Mouse (Mus musculus) midbrain, embryonic 14.5 days (tissue): ENCODE measurements around the gene Pgpep1. TPM values are rescaled to one million over a fixed set of nuclear protein-coding genes. Genes with fewer than 3 reads are reported as not detected.

ENCODE experiments used
- ATAC-seq: fragments of 200-750 bp; cut with Nextera tagmentation; 2 replicates; pipeline ENCODE4 v1.8.0; 2017; ENCODE audit warnings: moderate number of reproducible peaks, moderate library complexity; ENCODE audit not compliant: low FRiP score, low TSS enrichment
- DNase-seq: peaks from one replicate; pipeline ENCODE4 v3.0.0-alpha.2; 2015
- H3K27ac ChIP-seq: fragments of 300-500 bp; sonication (generic); replicated peaks from 2 replicates; pipeline ENCODE4 v1.5.1; 2014; ENCODE audit warnings: mild to moderate bottlenecking, low read depth, low read length, moderate library complexity
- H3K27me3 ChIP-seq: fragments of 300-500 bp; sonication (generic); 2 replicates; pipeline ENCODE4 v1.6.1; 2014; ENCODE audit warnings: low read length, control low read depth, mixed read lengths; ENCODE audit not compliant: control insufficient read depth, insufficient read depth
- H3K36me3 ChIP-seq: fragments of 300-500 bp; sonication (generic); 2 replicates; pipeline ENCODE4 v1.6.1; 2014; ENCODE audit warnings: low read length, control low read depth; ENCODE audit not compliant: control insufficient read depth, insufficient read depth
- H3K4me1 ChIP-seq: fragments of 300-500 bp; sonication (generic); 2 replicates; pipeline ENCODE4 v1.6.1; 2014; ENCODE audit warnings: mild to moderate bottlenecking, antibody characterized with exemption, low read length, control low read depth; ENCODE audit not compliant: control insufficient read depth, insufficient read depth
- H3K4me2 ChIP-seq: fragments of 300-500 bp; sonication (generic); 2 replicates; pipeline ENCODE4 v1.6.1; 2014; ENCODE audit warnings: mild to moderate bottlenecking, low read length, moderate library complexity
- H3K4me3 ChIP-seq: fragments of 300-500 bp; sonication (generic); replicated peaks from 2 replicates; pipeline ENCODE4 v1.5.1; 2014; ENCODE audit warnings: low read depth, low read length
- H3K9ac ChIP-seq: fragments of 300-500 bp; sonication (generic); replicated peaks from 2 replicates; pipeline ENCODE4 v1.6.1; 2014; ENCODE audit warnings: mild to moderate bottlenecking, low read length, moderate library complexity
- H3K9me3 ChIP-seq: fragments of 300-500 bp; sonication (generic); 2 replicates; pipeline ENCODE4 v1.6.1; 2016; ENCODE audit warnings: low read length, control low read depth, mixed read lengths; ENCODE audit not compliant: control insufficient read depth
- WGBS: fragments of 180-500 bp; shearing (Covaris S2); extraction: QIAGEN DNeasy Blood & Tissue Kit; methylation state at CpG from one replicate; pipeline ENCODE4 v1.1.7; 2014; 5-methylcytosine and 5-hydroxymethylcytosine counted together
- polyA plus RNA-seq: library from polyadenylated mRNA; unstranded; fragments of >200 nt; fragmentation: Nextera tagmentation; extraction: Ambion mirVana; gene quantifications from 2 replicates; pipeline ENCODE4 v1.2.1, GENCODE M21; 2014

The Pgpep1 gene
- polyA plus RNA-seq, 1 experiment from 2014 or later: 95.8 TPM

DNA sequence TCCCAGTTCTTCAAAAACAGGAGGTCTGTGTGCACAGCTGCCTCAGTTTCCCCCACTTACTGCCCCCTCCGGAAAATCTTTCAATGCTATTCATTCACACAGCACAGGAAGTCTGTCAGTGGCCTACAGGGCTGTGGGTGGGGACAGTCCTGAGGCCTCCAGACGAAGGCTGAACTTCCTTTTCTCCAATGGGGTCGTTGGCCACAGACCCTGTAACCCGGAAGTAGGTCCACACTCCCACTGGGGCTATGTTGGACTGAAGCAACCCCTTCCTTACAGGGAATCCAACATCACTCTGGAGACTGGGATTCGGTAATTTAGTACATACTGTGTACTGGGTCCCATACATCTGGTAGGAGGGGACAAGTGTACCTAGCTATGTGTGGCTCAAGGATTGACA is 33.4 kb upstream of the Pgpep1 start:
- no peak overlapping the region for H3K9ac ChIP-seq
- DNase-seq (no peak), ATAC-seq (no peak)
- 87% methylated on average over 5 of the region's 5 CpGs for WGBS
- no peak overlapping the region for H3K4me2 ChIP-seq
- H3K9me3 ChIP-seq: no peaks in the 10 kb centered on the region
- no peaks in the 10 kb centered on the region for H3K36me3 ChIP-seq
- H3K4me1 ChIP-seq: peaks cover 32% of the 10 kb centered on the region
- H3K27ac ChIP-seq: no peak overlapping the region
- H3K27me3 ChIP-seq: no peaks in the 10 kb centered on the region
- H3K4me3 ChIP-seq: no peak overlapping the region

DNA sequence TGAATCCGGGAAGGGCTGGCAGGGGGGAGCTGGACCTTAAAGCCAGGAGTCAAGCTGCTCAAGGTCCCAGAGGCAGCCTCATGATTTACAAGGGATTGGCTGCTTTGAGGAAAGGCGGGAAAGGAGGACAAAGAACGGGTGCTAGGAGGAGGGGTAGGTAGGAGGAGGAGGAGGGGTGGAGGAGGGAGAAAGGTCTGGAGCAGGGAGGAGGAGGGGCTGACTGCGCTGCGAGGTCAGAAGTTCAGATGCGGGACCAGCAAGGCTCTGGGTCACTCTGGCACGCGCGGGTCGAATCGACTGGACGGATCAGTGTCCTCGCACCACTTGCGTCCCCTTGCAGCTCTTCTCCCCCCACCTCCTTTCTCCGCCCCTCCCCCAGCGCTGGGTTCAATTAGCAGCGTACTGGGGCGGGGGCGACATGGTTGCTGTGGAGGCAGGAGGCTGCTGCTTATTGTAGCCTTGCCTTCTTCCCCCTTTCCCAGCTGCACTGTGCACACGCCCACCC is 31.6 kb upstream of the Pgpep1 start:
- no peaks in the 10 kb centered on the region for H3K36me3 ChIP-seq
- H3K4me3 ChIP-seq: peak overlapping the region; percentile 28
- no peaks in the 10 kb centered on the region for H3K27me3 ChIP-seq
- WGBS: under 1% methylated on average over 19 of the region's 20 CpGs
- peak overlapping the region; percentile 41; the same call in 1 of the 2 replicates for H3K27ac ChIP-seq
- ATAC-seq: peak; percentile 38
- H3K4me2 ChIP-seq: peak overlapping the region; percentile 56
- H3K9ac ChIP-seq: peak overlapping the region; percentile 52
- DNase-seq: peak; percentile 71
- H3K9me3 ChIP-seq: no peaks in the 10 kb centered on the region
- peaks cover 18% of the 10 kb centered on the region for H3K4me1 ChIP-seq

DNA sequence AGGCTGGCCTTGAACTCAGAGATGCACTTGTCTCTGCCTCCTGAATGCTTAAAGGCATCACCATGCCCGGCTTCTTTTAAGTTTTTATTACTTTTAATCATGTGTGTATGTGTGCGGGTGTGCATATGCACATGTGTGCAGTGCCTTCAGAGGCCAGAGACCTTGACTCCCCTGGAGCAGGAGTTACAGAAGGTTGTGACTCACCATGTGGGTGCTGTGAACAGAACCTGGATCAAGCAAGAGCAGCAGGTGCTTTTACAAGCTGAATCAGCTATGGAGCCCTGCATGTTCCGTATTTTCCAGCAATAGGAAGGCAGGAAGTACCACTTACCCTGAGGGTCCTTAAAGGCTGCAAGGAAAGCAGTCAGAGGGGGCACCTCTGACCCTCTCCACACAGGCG is 31.0 kb upstream of the Pgpep1 start:
- Histone ChIP-seq H3K36me3 (no peaks in the 10 kb centered on the region), H3K27ac (peak overlapping the region; percentile 41; the same call in 1 of the 2 replicates), H3K4me2 (peak overlapping the region; percentile 56), H3K4me3 (peak overlapping the region; percentile 28), H3K9me3 (no peaks in the 10 kb centered on the region), H3K27me3 (no peaks in the 10 kb centered on the region), H3K9ac (peak overlapping the region; percentile 52), H3K4me1 (peaks cover 13% of the 10 kb centered on the region; the same call in 1 of the 2 replicates)
- ATAC-seq: no peak
- no peak for DNase-seq
- 59% methylated on average over 4 of the region's 4 CpGs for WGBS

DNA sequence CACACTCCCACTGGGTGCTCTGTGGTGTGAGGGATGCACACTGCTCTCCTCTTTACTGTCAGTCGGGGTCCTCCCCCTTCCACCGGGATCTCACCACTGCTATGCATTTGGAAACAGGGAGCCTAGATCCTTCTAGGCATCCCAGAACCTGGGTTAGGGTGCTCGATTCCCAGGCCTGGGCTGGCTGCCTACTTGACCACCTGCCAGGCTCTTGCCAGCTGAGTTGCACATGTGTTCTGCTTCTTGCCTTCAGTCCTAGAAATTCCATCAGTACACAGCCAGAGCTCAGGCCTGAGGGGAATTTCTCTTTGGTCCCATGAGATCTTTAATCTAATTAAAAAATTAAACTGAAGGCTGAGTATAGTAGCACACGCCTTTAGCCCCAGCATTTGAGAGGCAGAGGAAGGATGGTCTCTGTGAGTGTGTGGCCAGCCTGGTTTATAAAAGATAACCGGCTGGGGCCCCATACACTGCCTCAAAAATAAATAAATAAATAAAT is 29.8 kb upstream of the Pgpep1 start:
- 81% methylated on average over 5 of the region's 5 CpGs for WGBS
- H3K4me1 ChIP-seq: peaks cover 10% of the 10 kb centered on the region; the same call in 1 of the 2 replicates
- no peaks in the 10 kb centered on the region for H3K9me3 ChIP-seq
- no peak overlapping the region for H3K9ac ChIP-seq
- H3K36me3 ChIP-seq: no peaks in the 10 kb centered on the region
- no peak overlapping the region for H3K4me3 ChIP-seq
- H3K27ac ChIP-seq: no peak overlapping the region
- H3K4me2 ChIP-seq: no peak overlapping the region
- ATAC-seq (no peak), DNase-seq (no peak)
- no peaks in the 10 kb centered on the region for H3K27me3 ChIP-seq

DNA sequence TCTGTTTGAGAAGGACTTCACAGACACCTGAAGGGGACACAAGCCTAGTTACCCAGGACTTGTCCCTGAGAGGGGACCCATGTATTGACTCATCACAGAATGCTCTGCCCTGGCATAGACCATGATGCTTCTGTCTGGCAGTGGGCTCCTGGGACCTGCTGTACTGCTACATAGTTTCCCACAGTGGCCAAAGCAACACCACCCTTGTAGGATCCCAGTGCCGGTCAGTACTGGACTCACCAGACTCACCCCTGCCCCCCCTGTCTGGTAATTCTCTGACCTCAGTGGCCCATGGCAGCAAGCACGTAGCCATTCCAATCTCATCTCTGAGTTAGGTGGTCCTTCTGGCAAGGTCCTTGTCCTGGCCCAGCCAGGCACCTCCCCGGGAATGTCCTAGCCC is 27.9 kb upstream of the Pgpep1 start:
- H3K9me3 ChIP-seq: no peaks in the 10 kb centered on the region
- no peak overlapping the region for H3K9ac ChIP-seq
- no peak overlapping the region for H3K4me2 ChIP-seq
- no peaks in the 10 kb centered on the region for H3K36me3 ChIP-seq
- ATAC-seq (no peak), DNase-seq (no peak)
- no peak overlapping the region for H3K4me3 ChIP-seq
- no peak overlapping the region for H3K27ac ChIP-seq
- WGBS: 90% methylated on average over 3 of the region's 3 CpGs
- H3K4me1 ChIP-seq: peaks cover 15% of the 10 kb centered on the region; the same call in 1 of the 2 replicates
- H3K27me3 ChIP-seq: no peaks in the 10 kb centered on the region

DNA sequence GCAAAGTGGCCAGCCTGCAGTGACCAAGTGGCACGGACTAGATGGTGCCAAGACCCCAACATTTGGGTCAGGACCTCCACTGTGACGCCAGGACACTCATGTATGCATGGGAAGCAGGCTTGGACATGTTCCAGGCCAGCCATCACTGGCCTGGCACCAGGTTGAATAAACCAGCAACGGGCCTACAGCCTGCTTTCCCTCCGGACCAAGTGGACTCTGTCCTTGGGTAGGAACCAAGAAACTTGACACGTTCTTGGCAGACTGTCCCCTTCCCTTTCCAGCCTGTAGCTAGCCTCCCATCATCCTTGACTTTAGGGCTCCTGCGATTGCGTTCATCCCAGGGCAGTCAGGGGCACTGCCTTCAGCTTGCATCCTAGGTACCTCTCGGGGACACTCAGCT is 27.4 kb upstream of the Pgpep1 start:
- Histone ChIP-seq H3K4me2 (no peak overlapping the region), H3K9ac (no peak overlapping the region), H3K27ac (no peak overlapping the region), H3K9me3 (no peaks in the 10 kb centered on the region), H3K27me3 (no peaks in the 10 kb centered on the region), H3K4me3 (no peak overlapping the region), H3K4me1 (peaks cover 15% of the 10 kb centered on the region; the same call in 1 of the 2 replicates), H3K36me3 (no peaks in the 10 kb centered on the region)
- DNase-seq: no peak
- 90% methylated on average over 8 of the region's 8 CpGs for WGBS
- ATAC-seq: no peak

DNA sequence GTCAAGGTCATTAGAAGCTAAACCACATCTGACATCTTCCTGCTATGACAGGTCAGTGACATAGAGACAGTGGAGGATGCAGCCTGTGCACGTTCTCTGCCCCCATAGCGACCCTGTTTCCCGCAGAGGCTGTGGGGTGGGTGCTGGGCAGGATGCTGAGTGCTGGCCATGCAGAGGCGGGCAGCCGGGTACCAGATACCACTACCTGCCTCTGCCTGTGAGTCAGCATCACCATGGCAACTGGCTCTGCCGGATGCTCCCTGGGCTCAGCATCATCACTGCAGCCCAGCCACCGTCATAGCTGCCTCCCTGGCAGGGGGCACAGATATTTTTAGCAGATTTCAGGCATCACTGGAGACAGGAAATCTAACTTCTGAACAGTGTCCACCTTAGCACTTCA is 24.1 kb upstream of the Pgpep1 start:
- peak; percentile 51 for DNase-seq
- Histone ChIP-seq H3K4me1 (0 out of 2 replicates have a peak, but pooled peaks cover 4% of the 10 kb centered on the region), H3K27me3 (no peaks in the 10 kb centered on the region), H3K27ac (0 out of 2 replicates have a peak overlapping the region, but pooled peaks have one; percentile 32), H3K9ac (no peak overlapping the region; the same call in 1 of the 2 replicates), H3K4me2 (no peak overlapping the region), H3K4me3 (no peak overlapping the region), H3K9me3 (no peaks in the 10 kb centered on the region), H3K36me3 (0 out of 2 replicates have a peak, but pooled peaks cover 3% of the 10 kb centered on the region)
- 32% methylated on average over 7 of the region's 7 CpGs for WGBS
- ATAC-seq: no peak

DNA sequence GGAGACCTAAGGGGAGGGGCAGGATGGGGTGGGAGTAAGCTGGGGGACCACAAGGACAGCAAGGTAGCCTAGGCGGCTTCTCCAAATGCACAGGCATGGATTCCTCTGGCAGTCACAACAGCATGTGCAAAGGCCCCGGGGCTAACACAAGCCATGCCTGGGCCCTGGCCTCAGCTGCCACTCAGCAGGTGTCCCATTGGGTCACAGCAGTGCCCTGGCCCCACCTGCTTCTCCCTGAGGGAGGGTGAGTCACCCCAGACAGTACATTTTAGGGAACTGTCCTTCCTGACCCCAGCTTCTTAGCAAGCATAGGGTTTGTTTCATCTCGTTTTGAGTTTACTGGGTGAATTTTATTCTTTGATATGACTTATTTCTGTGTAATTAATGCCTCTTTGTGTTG is 22.5 kb upstream of the Pgpep1 start:
- ATAC-seq: no peak
- 66% methylated on average over 3 of the region's 3 CpGs for WGBS

DNA sequence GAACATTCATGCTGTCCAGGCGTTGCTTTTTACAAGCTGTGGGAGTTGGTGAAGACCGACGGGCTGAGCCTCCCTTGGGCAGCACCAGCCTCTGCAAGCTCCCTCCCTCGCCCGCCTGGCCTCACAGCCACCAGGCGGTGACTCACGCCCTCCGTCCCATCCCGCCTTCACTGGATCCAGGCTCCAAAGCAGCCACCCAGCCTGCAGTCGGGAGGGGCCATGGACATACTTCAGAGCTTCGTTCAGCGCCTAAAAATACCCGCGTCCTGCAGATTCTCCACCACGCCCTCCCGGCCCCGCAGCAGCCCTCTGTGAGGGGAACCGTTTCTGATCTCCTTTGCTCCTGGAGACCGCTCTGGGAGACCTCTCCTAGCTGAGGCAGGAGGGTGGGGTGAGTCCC is 22.0 kb upstream of the Pgpep1 start:
- H3K4me3 ChIP-seq: no peak overlapping the region
- DNase-seq (no peak), ATAC-seq (no peak)
- H3K36me3 ChIP-seq: peaks cover 23% of the 10 kb centered on the region
- H3K9me3 ChIP-seq: no peaks in the 10 kb centered on the region
- 0 out of 2 replicates have a peak, but pooled peaks cover 4% of the 10 kb centered on the region for H3K4me1 ChIP-seq
- H3K4me2 ChIP-seq: no peak overlapping the region
- no peak overlapping the region for H3K27ac ChIP-seq
- no peaks in the 10 kb centered on the region for H3K27me3 ChIP-seq
- WGBS: 10% methylated on average over 19 of the region's 19 CpGs
- H3K9ac ChIP-seq: 0 out of 2 replicates have a peak overlapping the region, but pooled peaks have one; percentile 20

More for the DNA sequence above, 22.5 kb upstream of the Pgpep1 start:
- no peaks in the 10 kb centered on the region for H3K9me3 ChIP-seq
- H3K36me3 ChIP-seq: peaks cover 19% of the 10 kb centered on the region
- no peaks in the 10 kb centered on the region for H3K27me3 ChIP-seq
- H3K4me3 ChIP-seq: no peak overlapping the region
- H3K4me1 ChIP-seq: 0 out of 2 replicates have a peak, but pooled peaks cover 4% of the 10 kb centered on the region
- H3K4me2 ChIP-seq: no peak overlapping the region
- H3K9ac ChIP-seq: no peak overlapping the region
- DNase-seq: no peak
- no peak overlapping the region for H3K27ac ChIP-seq
